Mouse (Mus musculus) midbrain, embryonic 14.5 days (tissue): Measurements from ENCODE around the gene Pum3. TPM values are rescaled to one million over a fixed set of nuclear protein-coding genes. Genes with fewer than 3 reads are reported as not detected.
"Not testable (repeated sequence)": the region's sequence is repeated elsewhere in the genome, so short reads cannot be mapped to it uniquely, and the experiment has no call there.

Experiments
- ATAC-seq: fragments of 200-750 bp; cut with Nextera tagmentation; 2 replicates; pipeline ENCODE4 v1.8.0; 2017; ENCODE audit warnings: moderate number of reproducible peaks, moderate library complexity; ENCODE audit not compliant: low FRiP score, low TSS enrichment
- DNase-seq: peaks from one replicate; pipeline ENCODE4 v3.0.0-alpha.2; 2015
- H3K27ac ChIP-seq: fragments of 300-500 bp; sonication (generic); replicated peaks from 2 replicates; pipeline ENCODE4 v1.5.1; 2014; ENCODE audit warnings: mild to moderate bottlenecking, low read depth, low read length, moderate library complexity
- H3K27me3 ChIP-seq: fragments of 300-500 bp; sonication (generic); 2 replicates; pipeline ENCODE4 v1.6.1; 2014; ENCODE audit warnings: low read length, control low read depth, mixed read lengths; ENCODE audit not compliant: control insufficient read depth, insufficient read depth
- H3K36me3 ChIP-seq: fragments of 300-500 bp; sonication (generic); 2 replicates; pipeline ENCODE4 v1.6.1; 2014; ENCODE audit warnings: low read length, control low read depth; ENCODE audit not compliant: control insufficient read depth, insufficient read depth
- H3K4me1 ChIP-seq: fragments of 300-500 bp; sonication (generic); 2 replicates; pipeline ENCODE4 v1.6.1; 2014; ENCODE audit warnings: mild to moderate bottlenecking, antibody characterized with exemption, low read length, control low read depth; ENCODE audit not compliant: control insufficient read depth, insufficient read depth
- H3K4me2 ChIP-seq: fragments of 300-500 bp; sonication (generic); 2 replicates; pipeline ENCODE4 v1.6.1; 2014; ENCODE audit warnings: mild to moderate bottlenecking, low read length, moderate library complexity
- H3K4me3 ChIP-seq: fragments of 300-500 bp; sonication (generic); replicated peaks from 2 replicates; pipeline ENCODE4 v1.5.1; 2014; ENCODE audit warnings: low read depth, low read length
- H3K9ac ChIP-seq: fragments of 300-500 bp; sonication (generic); replicated peaks from 2 replicates; pipeline ENCODE4 v1.6.1; 2014; ENCODE audit warnings: mild to moderate bottlenecking, low read length, moderate library complexity
- H3K9me3 ChIP-seq: fragments of 300-500 bp; sonication (generic); 2 replicates; pipeline ENCODE4 v1.6.1; 2016; ENCODE audit warnings: low read length, control low read depth, mixed read lengths; ENCODE audit not compliant: control insufficient read depth
- WGBS: fragments of 180-500 bp; shearing (Covaris S2); extraction: QIAGEN DNeasy Blood & Tissue Kit; methylation state at CpG from one replicate; pipeline ENCODE4 v1.1.7; 2014; 5-methylcytosine and 5-hydroxymethylcytosine counted together
- polyA plus RNA-seq: library from polyadenylated mRNA; unstranded; fragments of >200 nt; fragmentation: Nextera tagmentation; extraction: Ambion mirVana; gene quantifications from 2 replicates; pipeline ENCODE4 v1.2.1, GENCODE M21; 2014

Gene Pum3
- polyA plus RNA-seq, 1 experiment from 2014 or later, result 59.6 TPM

DNA sequence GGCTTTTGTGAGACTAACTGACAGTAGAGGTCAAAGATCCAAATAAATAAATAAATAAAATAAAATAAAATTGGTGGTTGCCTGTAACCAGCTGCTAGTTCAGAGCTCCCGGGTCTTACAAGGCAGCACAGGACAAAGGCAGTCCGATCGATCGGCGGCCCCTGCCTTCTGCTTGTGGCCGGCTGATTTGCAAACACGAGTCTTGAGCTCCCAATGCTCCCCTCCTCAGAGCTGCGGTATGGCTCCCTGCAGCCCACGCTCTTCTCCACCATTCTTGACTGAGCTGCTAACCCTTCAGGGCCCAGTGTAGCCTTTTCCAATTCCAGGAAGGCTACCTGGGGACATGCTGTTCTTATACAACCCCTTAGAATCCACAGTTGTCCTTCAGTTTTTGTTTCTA, 31.8 kb downstream of the Pum3 start:
- Histone ChIP-seq H3K4me3 (no peak overlapping the region), H3K9ac (no peak overlapping the region), H3K9me3 (no peaks in the 10 kb centered on the region), H3K4me2 (no peak overlapping the region), H3K4me1 (no peaks in the 10 kb centered on the region), H3K27ac (no peak overlapping the region), H3K36me3 (peaks cover 75% of the 10 kb centered on the region), H3K27me3 (no peaks in the 10 kb centered on the region)
- 77% methylated on average over 9 of the region's 9 CpGs for WGBS
- ATAC-seq (no peak), DNase-seq (no peak)

DNA sequence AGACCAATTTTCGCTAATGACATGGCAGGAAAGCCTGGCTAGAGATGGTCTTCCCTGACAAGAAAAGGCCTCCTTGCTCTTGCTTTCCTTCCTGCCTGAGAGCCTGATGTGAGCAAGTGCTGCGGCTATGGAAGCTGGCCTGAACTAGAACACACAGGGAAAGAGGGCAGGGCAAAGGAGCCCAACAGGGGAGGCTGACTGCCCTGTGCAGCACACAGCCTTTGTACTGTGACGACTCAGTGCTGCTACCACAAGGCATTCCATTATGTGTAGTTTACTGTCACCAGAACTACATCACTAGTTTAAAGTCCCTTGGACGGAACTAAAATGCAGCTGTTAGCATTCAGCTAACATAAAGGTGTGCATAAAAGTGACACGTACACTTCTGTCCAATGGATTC, 32.4 kb downstream of the Pum3 start:
- H3K27ac ChIP-seq, result no peak overlapping the region
- peaks cover 78% of the 10 kb centered on the region for H3K36me3 ChIP-seq
- ATAC-seq (no peak), DNase-seq (no peak)
- H3K27me3 ChIP-seq, result no peaks in the 10 kb centered on the region
- H3K4me2 ChIP-seq, result no peak overlapping the region
- 76% methylated on average over 5 of the region's 5 CpGs for WGBS
- no peaks in the 10 kb centered on the region for H3K4me1 ChIP-seq
- H3K9ac ChIP-seq, result no peak overlapping the region
- no peak overlapping the region for H3K4me3 ChIP-seq
- no peaks in the 10 kb centered on the region for H3K9me3 ChIP-seq

DNA sequence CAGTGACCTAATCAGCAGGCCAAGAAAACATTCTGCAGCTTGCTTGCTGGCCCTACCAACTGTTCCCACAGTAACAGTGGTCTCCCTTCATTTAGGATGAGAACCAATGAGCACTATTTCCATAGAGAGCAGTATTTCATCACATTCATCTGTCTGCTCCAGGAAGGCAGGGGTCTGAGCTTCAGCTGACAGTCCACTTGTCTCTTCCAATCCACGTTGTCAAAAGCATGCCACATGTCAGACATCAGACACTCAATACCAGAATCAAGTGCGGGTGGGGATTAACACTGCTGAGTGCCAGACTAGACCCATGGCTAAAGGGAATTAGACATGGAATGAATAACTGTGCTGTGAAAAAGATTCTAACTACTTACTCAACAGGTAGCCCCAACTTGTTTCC, 32.9 kb downstream of the Pum3 start:
- DNase-seq, result no peak
- Histone ChIP-seq H3K4me1 (no peaks in the 10 kb centered on the region), H3K9ac (no peak overlapping the region), H3K27ac (no peak overlapping the region), H3K9me3 (no peaks in the 10 kb centered on the region), H3K27me3 (no peaks in the 10 kb centered on the region), H3K4me3 (no peak overlapping the region), H3K36me3 (peaks cover 76% of the 10 kb centered on the region), H3K4me2 (no peak overlapping the region)
- no peak for ATAC-seq
- 53% methylated on average over 2 of the region's 2 CpGs for WGBS

DNA sequence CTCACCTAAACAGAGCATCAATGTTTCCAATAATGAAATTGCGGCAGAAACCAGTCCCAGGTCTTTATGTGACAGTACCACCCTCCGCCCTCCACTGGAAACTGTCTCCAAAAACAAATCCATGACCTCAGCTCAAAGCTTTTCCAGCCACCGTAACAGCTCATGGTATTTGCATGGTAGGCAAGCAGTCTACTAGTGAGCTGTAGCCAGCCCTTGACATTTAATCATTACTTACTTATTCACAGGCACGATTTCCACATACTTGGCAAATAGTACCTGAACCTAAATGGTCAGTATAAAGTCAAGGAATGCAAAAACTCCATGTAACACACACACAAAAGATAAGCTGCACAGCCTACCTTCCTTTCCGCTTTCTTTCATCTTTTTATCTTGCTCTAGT, 33.7 kb downstream of the Pum3 start:
- WGBS, result 92% methylated on average over 5 of the region's 5 CpGs
- no peak for ATAC-seq
- Histone ChIP-seq H3K9me3 (no peaks in the 10 kb centered on the region), H3K4me3 (no peak overlapping the region), H3K36me3 (peaks cover 75% of the 10 kb centered on the region), H3K4me2 (no peak overlapping the region), H3K27me3 (no peaks in the 10 kb centered on the region), H3K27ac (no peak overlapping the region), H3K9ac (no peak overlapping the region), H3K4me1 (no peaks in the 10 kb centered on the region)
- DNase-seq, result no peak

DNA sequence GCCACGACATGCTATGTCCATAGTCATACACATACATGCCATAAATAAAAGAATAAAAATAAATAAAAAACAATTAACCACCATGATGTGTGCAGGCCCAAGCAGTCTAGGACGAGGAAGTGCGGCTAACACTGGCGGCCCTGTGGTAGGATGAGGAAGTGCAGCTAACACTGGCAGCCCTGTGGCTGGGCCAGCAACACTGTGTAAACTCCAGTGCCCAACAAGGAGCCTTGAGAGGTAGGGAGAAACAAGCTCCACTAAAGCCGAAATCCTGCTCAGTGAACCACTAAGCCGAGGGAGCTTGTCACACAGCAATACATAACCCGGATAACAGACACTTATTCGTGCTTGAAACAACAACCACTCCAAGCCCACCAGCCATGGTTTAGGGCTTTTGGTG, 34.1 kb downstream of the Pum3 start:
- Histone ChIP-seq H3K4me1 (no peaks in the 10 kb centered on the region), H3K27ac (no peak overlapping the region), H3K9me3 (no peaks in the 10 kb centered on the region), H3K4me2 (no peak overlapping the region), H3K36me3 (peaks cover 77% of the 10 kb centered on the region), H3K9ac (no peak overlapping the region), H3K27me3 (no peaks in the 10 kb centered on the region), H3K4me3 (no peak overlapping the region)
- ATAC-seq, result no peak; the same call in 1 of the 2 replicates
- WGBS, result 92% methylated on average over 8 of the region's 8 CpGs
- DNase-seq, result no peak

DNA sequence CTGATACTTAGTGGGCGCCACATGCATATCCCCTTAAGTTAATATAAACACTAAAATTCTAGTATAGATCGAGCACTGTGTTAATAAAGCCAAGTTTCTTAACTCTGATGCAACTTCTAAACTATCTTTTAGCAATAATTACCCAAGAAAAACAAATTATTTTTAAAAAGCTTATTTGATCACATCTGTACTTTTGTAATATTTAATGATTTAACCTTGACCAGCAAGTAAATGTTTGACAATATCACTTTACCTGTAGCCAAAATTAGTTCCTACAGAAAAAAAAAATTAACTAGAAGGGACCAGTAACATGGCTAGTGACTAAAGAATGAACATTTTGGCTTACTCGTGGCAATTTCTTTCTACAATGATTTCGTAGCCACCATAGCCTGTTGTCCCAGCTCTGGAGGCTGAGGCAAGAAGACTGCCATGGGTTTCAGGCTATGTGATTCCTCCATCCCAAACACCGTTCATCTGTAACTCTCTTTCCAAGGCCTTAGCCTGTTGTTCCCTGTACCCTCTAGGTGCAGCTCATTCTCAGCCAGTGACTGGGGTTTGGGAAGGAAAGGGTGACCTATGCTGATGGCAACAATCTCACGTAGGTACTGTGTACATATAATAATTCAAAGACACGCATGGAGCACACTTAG, 35.2 kb downstream of the Pum3 start:
- DNase-seq, result no peak
- no peak for ATAC-seq
- Histone ChIP-seq H3K4me3 (no peak overlapping the region), H3K27me3 (no peaks in the 10 kb centered on the region), H3K9ac (no peak overlapping the region), H3K9me3 (no peaks in the 10 kb centered on the region), H3K4me1 (no peaks in the 10 kb centered on the region), H3K4me2 (no peak overlapping the region), H3K36me3 (peaks cover 79% of the 10 kb centered on the region), H3K27ac (no peak overlapping the region)
- WGBS, result 97% methylated on average over 7 of the region's 7 CpGs

DNA sequence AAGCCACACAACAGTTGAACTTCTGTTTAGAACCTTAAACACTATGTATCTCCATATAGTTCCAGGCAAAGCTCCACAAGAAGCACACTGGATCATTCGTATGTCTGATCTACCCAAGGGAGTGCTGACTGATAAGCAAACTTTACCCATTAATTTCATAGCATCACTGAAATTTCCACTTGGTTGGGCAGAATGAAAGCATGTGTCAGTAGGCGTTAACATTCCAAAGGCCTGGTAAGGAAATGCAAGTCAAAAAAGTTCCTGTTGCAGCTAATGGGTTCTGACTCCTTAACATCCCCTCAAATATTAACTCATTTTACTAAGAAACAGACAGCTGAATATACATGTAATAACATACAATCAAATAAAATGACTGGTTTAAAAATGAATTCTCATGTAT, 37.2 kb downstream of the Pum3 start:
- Histone ChIP-seq H3K27ac (no peak overlapping the region), H3K9me3 (no peaks in the 10 kb centered on the region), H3K4me1 (no peaks in the 10 kb centered on the region), H3K4me3 (no peak overlapping the region), H3K27me3 (no peaks in the 10 kb centered on the region), H3K4me2 (no peak overlapping the region), H3K9ac (no peak overlapping the region), H3K36me3 (peaks cover 64% of the 10 kb centered on the region)
- DNase-seq (no peak), ATAC-seq (no peak)
- 83% methylated on average over 2 of the region's 2 CpGs for WGBS

DNA sequence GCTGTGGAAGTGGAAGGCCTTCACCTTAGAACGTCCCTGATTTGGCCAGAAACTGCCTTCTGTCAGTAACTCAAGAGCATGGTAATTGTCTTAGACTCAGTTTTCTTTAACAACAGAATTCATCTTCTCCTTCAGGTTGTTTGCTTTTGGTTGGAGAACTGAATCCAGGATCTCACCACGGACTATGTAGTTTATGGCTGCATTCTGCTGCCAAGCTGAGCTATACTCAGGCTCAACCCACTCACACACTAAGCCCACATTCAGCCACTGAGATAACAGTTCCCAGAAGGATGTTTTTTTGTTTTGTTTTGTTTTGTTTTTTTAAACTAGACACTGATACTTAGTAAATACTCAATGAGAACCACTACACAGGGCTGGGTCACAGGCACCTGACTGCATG, 38.3 kb downstream of the Pum3 start:
- Histone ChIP-seq H3K4me2 (no peak overlapping the region), H3K27me3 (no peaks in the 10 kb centered on the region), H3K27ac (no peak overlapping the region), H3K9me3 (no peaks in the 10 kb centered on the region), H3K9ac (no peak overlapping the region), H3K4me1 (no peaks in the 10 kb centered on the region), H3K36me3 (peaks cover 63% of the 10 kb centered on the region), H3K4me3 (no peak overlapping the region)
- ATAC-seq, result no peak
- DNase-seq, result no peak
- 97% methylated on average over 2 of the region's 2 CpGs for WGBS

DNA sequence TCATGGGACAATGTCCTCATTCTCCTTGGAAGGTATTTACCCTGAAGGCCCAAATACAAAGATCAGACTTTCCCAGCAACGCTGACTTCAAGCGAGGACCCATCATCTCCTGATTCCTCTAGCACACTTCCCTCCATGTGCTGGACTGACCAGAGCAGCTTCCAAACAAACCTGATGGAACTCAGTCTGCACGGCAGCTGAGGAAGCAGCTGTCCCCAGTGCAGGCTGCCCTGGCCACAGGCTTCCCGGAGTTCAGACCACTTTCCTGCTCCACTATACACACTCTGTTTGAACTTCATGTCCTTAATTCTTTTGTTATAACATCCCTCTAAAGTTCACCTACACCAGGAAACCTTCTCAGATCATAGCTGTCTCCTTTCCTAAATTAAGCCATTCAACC, 40.1 kb downstream of the Pum3 start:
- not testable (repeated sequence) for DNase-seq
- peaks cover 59% of the 10 kb centered on the region for H3K36me3 ChIP-seq

More for the DNA sequence above, 40.1 kb downstream of the Pum3 start:
- WGBS, result 98% methylated on average over 4 of the region's 4 CpGs
- not testable (repeated sequence) for H3K27ac ChIP-seq, H3K27me3 ChIP-seq, H3K4me2 ChIP-seq, ATAC-seq, H3K4me1 ChIP-seq, H3K9ac ChIP-seq, H3K4me3 ChIP-seq, H3K9me3 ChIP-seq
